Mouse (Mus musculus) lung, postnatal 25 days (tissue): ENCODE results near the gene Samd9l.
"Not testable (repeated sequence)": the region's sequence is repeated elsewhere in the genome, so short reads cannot be mapped to it uniquely, and the experiment has no call there.

Experiments used
- DNase-seq: peaks from one replicate; pipeline ENCODE4 v3.0.0; 2022; ENCODE audit warnings: low spot score

The Samd9l gene

DNA sequence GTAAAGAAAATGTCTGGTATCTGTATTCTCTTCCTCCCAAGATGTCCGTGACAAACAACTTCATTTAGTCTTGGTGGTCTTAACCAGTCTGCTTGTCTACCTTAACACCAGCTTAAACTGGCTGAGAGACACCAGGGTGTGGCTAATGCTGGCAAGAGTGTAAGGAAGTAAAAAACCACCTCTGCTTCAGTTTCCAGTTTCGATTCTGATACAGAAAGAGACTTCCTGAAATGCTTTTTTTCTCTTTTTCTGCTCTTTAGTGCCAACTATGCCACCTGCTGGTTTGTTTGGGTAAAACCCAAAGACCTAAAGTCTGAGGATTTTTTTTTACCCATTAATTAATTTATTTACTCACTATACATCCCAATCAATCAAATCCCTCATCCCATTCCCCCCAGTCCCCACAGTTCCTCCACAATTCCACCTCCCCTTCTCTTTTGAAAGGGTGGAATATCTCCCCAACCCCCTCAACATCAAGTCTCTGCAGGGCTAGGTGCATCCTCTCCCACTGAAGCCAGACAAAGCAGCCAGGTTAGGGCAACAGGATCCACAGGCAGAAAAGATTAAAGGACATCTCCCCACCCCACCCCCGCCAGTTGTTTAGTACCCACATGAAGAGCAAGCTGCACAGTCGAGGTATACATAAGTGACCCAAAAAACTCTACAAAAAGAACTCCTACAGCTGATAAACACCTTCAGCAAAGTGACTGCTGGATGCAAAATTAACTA is at the start of gene Samd9l:
Gene Samd9l, minus strand, starts transcription at position 233 of the 729 bp plus-strand sequence.
- peak; percentile 94 for DNase-seq

DNA sequence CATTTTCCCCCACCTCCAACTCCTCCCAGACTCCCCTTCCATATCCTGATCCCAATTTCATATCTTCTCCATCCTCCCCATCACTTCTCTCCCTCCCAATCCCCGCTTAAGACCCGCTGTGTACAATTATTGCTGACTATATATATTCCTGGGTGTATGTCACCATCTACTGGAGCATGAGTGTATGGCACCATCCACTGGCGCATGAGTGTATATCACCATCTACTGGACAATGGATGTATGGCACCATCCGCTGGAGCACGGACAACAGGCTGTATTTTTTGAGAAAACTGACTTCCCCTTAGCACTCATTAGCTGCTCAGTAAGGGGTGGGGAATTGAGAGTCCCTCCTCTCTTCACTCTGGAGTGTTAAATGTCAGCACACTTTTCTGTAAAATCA is 48.0 kb upstream of the Samd9l start:
- peak; percentile 71 for DNase-seq

DNA sequence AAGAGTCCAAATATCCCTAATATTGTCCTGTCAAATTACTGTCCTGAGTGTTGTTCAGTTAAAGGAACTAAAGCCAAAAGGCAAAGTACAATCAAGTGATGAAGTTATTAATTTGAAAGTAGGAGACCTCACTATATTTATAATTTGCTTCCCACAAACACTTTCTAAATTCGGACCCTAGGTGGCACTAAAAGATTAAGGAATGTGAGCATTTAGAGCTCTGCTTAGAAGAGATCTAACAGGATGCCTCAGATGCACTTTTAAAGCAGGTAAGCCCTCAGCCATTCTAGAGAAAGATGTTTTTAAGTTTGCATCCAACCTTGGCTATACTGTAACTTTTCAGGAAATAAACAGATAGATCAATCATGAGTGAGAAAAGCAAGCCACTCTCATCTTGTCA is 44.5 kb upstream of the Samd9l start:
- no peak for DNase-seq

DNA sequence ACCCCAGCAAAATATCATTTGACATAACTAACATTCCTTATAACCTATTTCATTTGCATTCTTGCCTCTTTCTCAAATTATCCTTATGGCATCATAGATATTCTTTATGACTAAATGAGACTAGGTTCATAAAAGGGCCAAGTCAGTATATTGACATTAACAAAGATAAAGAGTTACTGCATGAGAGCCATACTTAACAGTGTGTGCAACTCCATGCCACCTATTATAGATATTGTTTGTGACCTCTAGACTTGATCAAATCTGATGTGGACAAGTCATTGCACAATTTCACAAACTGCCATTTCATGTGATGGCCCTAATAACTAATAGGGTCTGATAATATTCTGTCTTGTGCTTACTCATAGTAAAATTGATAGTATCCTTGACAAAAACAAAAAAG is 36.7 kb upstream of the Samd9l start:
- no peak for DNase-seq

DNA sequence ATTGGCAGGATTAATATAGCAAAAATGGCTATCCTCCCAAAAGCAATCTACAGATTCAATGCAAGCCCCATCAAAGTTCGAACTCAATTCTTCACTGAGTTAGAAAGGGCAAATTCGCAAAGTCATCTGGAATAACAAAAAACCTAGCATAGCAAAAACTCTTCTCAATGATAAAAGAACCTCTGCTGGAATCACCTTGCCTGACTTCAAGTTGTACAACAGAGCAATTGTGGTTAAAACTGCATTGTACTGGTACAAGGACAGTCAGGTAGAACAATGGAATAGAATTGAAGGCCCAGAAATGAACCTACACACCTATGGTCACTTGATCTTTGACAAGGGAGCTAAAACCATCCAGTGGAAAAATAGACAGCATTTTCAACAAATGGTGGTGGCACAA is 31.6 kb upstream of the Samd9l start:
- DNase-seq, result not testable (repeated sequence)

DNA sequence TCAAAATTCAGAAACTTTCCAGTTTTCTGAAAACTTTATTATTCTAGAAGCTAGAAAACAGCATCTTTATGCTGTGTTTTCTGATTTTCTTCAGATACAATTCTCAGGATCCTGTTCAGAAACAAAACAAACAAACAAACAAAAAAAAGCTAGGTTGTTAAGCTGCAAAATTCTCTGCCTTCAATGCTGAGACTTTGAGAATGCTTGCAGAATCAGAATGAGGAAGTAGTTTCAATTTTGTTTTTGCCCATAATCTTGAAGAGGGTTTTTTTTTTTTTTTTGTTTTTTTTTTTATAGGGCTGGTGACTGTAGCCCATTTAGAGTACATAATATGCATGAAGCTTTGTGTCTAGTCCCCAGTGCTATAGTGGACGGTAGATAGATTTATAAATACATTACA is 27.7 kb upstream of the Samd9l start:
- DNase-seq, result peak; percentile 10

DNA sequence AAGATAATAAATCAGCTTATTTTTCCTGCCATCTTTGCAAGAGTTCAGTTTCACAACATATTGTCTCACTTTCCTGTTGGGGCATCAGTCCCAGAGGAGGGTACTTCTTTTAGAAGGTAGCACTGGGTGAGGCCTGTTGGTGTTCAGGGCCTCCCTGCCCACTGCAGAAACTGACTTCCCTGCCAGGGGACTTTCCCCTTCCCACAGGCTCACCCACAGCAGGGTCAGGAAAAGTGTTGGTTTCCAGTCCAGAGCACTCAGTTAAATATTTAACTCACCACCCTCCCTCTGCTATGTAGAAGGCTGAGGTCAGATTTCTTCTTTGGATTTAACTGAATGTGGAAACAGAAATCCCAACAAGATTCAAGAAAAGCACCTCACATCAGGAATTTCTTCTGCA is 26.0 kb upstream of the Samd9l start:
- not testable (repeated sequence) for DNase-seq

DNA sequence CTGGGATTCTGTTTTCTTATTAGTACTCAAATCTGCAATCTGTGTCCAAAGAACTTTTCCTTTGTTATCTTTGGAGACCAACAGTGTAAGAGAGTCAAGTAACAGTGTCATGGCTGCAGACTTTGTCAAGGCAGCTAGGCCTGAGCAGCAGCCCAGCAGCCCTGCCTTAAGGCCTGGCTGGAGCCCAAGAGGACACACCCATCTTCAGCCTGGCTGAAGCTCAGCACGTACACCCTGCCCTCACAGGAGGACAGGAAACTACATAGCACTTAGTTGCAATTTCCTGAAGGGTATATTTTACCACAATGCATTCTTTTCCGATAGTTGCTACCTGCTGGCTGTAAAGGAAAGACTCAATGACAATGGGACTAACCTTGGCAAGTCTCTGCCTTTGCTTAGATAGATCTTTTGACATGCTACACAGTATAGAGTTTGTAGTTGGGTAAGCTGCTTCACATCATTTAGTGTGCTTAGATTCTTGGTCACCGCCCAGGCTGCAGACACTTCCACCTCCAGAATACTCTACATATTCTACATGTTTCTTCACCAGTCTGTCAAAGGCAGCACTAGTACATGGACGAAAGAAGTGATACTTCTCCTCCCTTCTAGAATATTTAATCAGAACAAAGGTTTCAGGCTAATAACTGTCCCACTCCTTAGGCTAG is 25.4 kb upstream of the Samd9l start:
- peak; percentile 63 for DNase-seq

DNA sequence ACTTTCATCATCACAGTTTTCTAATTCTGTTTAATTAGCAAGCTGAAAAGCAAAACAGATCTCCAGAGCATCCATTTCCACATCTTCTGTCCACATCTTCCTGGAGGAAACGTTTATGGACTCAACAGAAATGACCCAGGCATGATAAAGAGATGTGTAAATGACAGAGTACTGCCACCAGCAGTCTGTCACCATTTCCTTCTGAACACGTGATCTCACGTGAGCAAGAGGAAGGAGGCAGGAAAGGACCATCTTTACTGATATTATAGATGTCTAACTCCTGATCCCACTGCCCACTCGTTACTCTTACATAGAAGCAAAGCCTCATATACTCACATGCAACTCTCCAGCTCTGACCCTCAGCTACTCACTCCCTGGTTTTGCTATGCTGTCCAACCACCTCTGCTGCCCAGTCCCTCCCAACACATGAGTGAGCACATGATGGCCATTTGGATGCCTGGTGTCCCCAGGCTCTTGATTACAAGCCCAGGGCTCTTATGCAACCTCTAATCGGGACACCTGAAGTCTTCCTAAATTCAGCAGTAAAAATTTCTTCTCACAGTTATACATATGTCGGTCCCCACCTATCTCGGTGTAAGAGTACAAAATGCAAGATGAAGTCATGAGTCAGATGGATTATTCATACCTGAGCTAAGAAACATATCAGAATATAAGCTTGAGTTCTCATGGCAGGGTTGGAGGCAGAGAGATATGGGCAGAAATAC is 2.0 kb downstream of the Samd9l start:
- DNase-seq, result not testable (repeated sequence)

DNA sequence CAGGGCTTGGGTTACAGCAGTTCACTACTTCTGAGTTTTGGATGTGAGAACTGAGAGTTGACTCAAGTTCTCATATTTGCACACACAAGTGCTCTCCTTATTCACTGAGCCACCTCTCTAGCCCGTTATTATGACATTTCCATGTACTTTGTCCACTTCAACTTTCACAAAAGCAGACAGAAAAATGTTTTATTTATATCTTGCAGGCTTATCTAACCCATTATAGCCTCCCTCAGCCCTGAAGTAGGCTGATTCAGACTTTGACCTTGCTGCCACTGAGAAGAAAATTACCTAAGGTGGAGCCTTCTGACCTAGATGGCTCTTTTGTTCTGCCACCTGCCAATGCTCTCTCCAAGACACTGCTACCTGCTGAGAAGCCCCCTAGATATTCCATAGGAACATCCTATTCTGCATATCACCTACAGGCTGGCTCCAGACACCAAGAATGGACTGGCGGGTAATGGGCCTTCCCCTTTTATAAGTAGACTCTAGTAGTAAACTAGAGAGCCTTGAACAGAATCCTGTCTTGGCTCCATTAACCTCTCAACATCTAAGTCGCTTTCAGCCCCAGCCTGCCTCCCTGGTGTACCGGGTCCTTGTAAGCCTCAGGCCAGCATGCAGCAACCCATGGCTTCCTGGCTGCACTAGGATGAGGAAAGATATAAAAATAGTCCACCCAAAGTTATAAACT is 3.3 kb downstream of the Samd9l start:
- peak; percentile 56 for DNase-seq

DNA sequence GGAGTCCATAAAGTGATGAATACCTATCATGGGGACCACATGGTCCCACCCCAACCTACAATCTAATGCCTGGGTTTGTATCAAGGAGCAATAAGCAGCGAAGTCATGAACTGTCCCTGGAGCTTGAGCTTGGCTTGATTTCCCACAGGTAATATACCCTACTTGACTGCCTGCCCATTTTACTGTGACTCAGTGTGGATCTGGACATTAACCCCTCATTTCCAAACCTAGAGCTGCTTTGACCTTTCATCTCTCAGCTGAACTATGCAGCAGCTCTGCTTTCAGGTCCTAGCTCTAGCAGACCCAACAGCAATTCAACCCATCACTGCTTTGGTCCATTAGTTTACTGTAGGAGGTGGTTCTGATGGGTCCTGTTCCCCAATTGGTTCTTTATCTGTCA is 9.4 kb downstream of the Samd9l start:
- no peak for DNase-seq

DNA sequence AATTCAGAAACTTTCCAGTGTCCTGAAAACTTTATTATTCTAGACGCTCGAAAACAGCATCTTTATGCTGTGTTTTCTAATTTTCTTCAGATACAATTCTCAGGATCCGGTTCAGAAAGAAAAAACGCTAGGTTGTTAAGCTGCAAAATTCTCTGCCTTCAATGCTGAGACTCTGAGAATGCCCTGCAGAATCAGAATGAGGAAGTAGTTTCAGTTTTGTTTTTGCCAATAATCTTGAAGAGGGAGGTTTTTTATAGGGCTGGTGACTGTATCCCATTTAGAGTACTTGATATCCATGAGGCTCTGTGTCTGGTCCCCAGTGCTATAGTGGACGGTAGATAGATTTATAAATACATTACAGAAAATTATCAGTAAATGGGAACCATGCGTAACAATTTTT is 12.8 kb downstream of the Samd9l start:
- DNase-seq, result no peak

DNA sequence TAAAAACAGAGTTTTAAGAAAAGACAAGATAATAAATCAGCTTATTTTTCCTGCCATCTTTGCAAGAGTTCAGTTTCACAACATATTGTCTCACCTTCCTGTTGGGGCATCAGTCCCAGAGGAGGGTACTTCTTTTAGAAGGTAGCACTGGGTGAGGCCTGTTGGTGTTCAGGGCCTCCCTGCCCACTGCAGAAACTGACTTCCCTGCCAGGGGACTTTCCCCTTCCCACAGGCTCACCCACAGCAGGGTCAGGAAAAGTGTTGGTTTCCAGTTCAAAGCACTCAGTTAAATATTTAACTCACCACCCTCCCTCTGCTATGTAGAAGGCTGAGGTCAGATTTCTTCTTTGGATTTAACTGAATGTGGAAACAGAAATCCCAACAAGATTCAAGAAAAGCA is 14.6 kb downstream of the Samd9l start:
- DNase-seq, result not testable (repeated sequence)

DNA sequence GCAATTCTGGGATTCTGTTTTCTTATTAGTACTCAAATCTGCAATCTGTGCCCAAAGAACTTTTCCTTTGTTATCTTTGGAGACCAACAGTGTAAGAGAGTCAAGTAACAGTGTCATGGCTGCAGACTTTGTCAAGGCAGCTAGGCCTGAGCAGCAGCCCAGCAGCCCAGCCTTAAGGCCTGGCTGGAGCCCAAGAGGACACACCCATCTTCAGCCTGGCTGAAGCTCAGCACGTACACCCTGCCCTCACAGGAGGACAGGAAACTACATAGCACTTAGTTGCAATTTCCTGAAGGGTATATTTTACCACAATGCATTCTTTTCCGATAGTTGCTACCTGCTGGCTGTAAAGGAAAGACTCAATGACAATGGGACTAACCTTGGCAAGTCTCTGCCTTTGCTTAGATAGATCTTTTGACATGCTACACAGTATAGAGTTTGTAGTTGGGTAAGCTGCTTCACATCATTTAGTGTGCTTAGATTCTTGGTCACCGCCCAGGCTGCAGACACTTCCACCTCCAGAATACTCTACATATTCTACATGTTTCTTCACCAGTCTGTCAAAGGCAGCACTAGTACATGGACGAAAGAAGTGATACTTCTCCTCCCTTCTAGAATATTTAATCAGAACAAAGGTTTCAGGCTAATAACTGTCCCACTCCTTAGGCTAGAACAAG is 15.1 kb downstream of the Samd9l start:
- DNase-seq, result not testable (repeated sequence)

DNA sequence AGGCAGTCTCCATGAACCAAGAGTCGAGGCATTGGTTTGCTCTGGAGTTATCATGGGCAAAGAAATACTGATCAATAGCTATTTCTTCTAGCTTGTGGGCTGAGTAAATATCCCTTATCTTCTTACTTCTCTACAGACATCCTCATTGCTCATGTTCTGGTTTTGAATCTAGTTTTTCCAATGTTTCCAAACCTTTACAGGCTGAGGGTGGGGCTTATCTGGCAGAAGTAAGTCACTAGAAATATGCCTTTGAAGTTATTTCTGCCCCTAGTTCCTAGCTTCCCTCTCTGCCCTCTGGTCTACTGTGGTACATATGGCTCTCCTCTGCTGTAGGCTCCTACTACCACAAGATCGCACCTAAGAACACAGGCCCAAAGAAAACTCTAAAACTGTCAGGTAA is 20.2 kb downstream of the Samd9l start:
- no peak for DNase-seq

DNA sequence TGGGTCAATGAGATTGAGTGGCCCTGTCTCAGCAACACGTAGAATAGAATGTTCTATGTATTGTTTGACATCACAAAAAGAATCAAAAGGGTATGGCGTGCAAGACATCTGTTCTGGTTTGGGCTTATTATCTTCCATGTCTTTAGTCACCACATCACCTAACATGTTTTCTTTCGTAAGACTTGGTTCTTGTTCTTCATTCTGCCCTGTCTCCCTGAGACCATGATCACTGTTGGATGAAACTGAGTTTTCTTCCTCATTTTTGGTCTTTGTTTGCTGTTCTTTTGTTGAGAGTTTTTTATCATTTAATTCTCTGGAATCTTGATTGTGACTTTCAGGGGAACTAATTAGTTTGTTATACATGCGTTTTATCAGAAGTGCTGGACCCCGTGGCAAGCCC is 22.7 kb downstream of the Samd9l start:
- no peak for DNase-seq

DNA sequence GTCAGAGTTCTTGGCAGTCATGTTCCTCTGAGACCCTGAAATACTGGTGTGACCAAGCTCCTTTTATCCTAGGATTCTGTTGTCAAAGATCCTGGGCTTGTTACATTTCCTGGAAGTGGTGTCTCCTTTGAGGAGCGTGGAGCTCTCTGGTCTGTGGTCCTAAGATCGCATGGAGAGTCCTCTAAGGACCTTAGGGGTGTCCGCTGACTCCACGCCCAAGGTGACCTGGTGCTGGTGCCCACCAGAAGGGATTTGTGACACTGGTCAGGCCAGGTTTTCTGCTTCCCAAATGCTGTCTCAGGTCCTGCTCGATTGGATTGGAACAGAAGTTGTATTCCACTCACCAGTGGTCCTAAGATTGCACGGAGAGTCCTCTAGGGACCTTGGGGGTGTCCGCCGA is 29.8 kb downstream of the Samd9l start:
- no peak for DNase-seq

DNA sequence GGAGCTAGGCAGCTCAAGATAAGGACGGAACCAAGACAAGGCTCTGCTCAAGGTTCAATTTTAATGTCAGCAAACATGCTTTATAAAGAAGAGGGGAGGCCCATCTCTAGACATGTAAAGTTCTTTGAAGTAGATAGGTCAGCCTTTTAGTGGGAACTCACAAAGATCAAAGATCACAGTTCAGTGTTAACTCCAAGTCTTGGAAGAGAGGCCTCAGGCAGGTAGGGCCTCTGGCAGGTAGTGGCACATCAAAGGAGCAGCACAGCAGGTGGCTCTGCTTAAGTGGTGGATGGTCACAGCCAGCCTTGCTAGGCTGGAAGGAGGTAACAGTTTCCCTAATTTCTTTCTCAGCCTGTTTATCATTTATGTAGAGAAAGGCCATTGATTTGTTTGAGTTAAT is 33.8 kb downstream of the Samd9l start:
- DNase-seq, result not testable (repeated sequence)

DNA sequence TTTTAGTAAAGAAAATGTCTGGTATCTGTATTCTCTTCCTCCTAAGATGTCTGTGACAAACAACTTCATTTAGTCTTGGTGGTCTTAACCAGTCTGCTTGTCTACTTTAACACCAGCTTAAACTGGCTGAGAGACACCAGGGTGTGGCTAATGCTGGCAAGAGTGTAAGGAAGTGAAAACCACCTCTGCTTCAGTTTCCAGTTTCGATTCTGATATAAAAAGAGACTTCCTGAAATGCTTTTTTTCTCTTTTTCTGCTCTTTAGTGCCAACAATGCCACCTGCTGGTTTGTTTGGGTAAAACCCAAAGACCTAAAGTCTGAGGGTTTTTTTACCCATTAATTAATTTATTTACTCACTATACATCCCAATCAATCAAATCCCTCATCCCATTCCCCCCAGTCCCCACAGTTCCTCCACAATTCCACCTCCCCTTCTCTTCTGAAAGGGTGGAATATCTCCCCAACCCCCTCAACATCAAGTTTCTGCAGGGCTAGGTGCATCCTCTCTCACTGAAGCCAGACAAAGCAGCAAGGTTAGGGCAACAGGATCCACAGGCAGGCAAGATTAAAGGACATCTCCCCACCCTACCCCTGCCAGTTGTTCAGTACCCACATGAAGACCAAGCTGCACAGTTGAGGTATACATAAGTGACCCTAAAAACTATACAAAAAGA is 53.3 kb downstream of the Samd9l start:
- peak; percentile 82 for DNase-seq

DNA sequence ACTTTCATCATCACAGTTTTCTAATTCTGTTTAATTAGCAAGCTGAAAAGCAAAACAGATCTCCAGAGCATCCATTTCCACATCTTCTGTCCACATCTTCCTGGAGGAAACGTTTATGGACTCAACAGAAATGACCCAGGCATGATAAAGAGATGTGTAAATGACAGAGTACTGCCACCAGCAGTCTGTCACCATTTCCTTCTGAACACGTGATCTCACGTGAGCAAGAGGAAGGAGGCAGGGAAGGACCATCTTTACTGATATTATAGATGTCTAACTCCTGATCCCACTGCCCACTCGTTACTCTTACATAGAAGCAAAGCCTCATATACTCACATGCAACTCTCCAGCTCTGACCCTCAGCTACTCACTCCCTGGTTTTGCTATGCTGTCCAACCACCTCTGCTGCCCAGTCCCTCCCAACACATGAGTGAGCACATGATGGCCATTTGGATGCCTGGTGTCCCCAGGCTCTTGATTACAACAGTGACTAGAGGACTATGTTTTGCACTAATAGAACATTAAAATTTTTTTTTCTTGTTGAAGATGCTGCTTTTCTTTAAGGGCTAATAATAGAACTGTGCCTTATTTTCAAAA is 54.2 kb downstream of the Samd9l start:
- not testable (repeated sequence) for DNase-seq
